Comparison of ENCODE assay signal across 9 mouse cellular contexts in the genomic region with DNA sequence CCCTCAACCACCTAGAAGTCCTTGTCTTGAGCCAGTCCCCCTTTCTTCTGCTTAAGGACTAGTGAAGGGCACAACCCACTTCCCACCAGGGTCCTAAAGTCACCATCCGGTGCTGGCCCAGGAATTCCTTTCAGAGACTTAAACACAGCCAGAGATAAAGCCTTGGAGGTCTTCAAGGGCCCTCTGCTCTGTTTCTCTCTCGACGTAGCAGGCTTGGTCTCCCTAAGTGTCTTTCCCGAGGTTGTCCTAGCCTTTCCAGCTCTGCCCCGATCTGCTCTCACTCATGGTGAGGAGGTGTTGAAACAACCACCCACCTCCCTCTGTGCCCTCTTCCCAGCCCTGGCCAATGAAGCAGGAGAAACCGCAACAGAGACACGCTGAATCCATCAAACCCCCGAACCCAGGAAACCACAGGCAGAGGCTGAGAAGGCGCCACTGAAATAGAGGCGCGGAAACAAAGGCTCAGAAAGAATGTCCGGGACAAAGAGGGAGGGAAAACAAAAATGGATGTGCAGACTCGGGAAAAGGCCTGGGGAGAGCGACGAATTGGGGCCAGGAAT. TPM values are rescaled to one million over a fixed set of nuclear protein-coding genes. Genes with fewer than 3 reads are reported as not detected.
DNase-seq lines count a peak whose midpoint lies in the region; ATAC-seq and TF ChIP-seq lines count a peak whose summit lies in the region.
"Had no signal": no experiment of that assay in that cellular context is flagged by ENCODE, and none has a peak within 500 bp of the region (broad histone marks: within the 10 kb centered on the region; RNA-seq: fewer than 3 reads in every experiment).

No protein-coding gene starts in this region.

- DNase-seq in kidney, postnatal 0 days (ENCODE audit: low spot score), result peak; percentile 62
- DNase-seq in kidney, adult 11 months, result no peak
- DNase-seq in thymus, postnatal 25 days, result no peak
- no peak for DNase-seq in adrenal gland, adult 18-20 months (ENCODE audit: low spot score in 2 of 2)
- DNase-seq in right cerebral cortex, adult 2 months (ENCODE audit: low spot score in 2 of 2), result no peak

- peak overlapping the region; percentile 99 for H3K27ac ChIP-seq in kidney, postnatal 0 days
- H3K27ac ChIP-seq in embryonic facial prominence, embryonic 12.5 days, result peak overlapping the region; percentile 100
- H3K27ac ChIP-seq in hindbrain, embryonic 13.5 days, result peak overlapping the region; percentile 96
- peak overlapping the region; percentile 97 for H3K27ac ChIP-seq in midbrain, embryonic 13.5 days

- H3K4me1 ChIP-seq in kidney, postnatal 0 days (replicated peaks; ENCODE audit: insufficient read depth, low read length), result peaks cover 35% of the 10 kb centered on the region
- peaks cover 44% of the 10 kb centered on the region for H3K4me1 ChIP-seq in embryonic facial prominence, embryonic 12.5 days
- H3K4me1 ChIP-seq in hindbrain, embryonic 13.5 days (replicated peaks), result peaks cover 48% of the 10 kb centered on the region
- H3K4me1 ChIP-seq in midbrain, embryonic 13.5 days (replicated peaks), result peaks cover 47% of the 10 kb centered on the region

- H3K9me3 ChIP-seq in kidney, postnatal 0 days (replicated peaks; ENCODE audit: low read length), result no peaks in the 10 kb centered on the region
- H3K9me3 ChIP-seq in embryonic facial prominence, embryonic 12.5 days, result no peaks in the 10 kb centered on the region
- H3K9me3 ChIP-seq in hindbrain, embryonic 13.5 days, result no peaks in the 10 kb centered on the region
- 0 out of 2 replicates have a peak, but pooled peaks cover under 1% of the 10 kb centered on the region for H3K9me3 ChIP-seq in midbrain, embryonic 13.5 days

- 2% methylated on average over 15 of the region's 15 CpGs for WGBS in kidney, postnatal 0 days
- 1% methylated on average over 15 of the region's 15 CpGs for WGBS in embryonic facial prominence, embryonic 12.5 days
- under 1% methylated on average over 15 of the region's 15 CpGs for WGBS in hindbrain, embryonic 13.5 days
- under 1% methylated on average over 15 of the region's 15 CpGs for WGBS in midbrain, embryonic 13.5 days

- TF ChIP-seq CTCF in kidney, postnatal 0 days (IDR thresholded peaks at IDR 0.05; ENCODE audit: low read depth), result no peak

- H3K27me3 ChIP-seq in kidney, postnatal 0 days (ENCODE audit: insufficient read depth, low read length), result no peaks in the 10 kb centered on the region
- H3K27me3 ChIP-seq in embryonic facial prominence, embryonic 12.5 days, result no peaks in the 10 kb centered on the region
- no peaks in the 10 kb centered on the region for H3K27me3 ChIP-seq in hindbrain, embryonic 13.5 days
- no peaks in the 10 kb centered on the region for H3K27me3 ChIP-seq in midbrain, embryonic 13.5 days
- H3K27me3 ChIP-seq: Patski had no signal

- peak overlapping the region; percentile 76 for H3K9ac ChIP-seq in kidney, postnatal 0 days (ENCODE audit: low read depth, low read length)
- peak overlapping the region; percentile 70 for H3K9ac ChIP-seq in embryonic facial prominence, embryonic 12.5 days
- peak overlapping the region; percentile 76 for H3K9ac ChIP-seq in hindbrain, embryonic 13.5 days
- H3K9ac ChIP-seq in midbrain, embryonic 13.5 days (replicated peaks), result peak overlapping the region; percentile 71

- H3K4me3 ChIP-seq in kidney, postnatal 0 days (replicated peaks; ENCODE audit: low read depth, low read length), result peak overlapping the region; percentile 32
- peak overlapping the region; percentile 36 for H3K4me3 ChIP-seq in embryonic facial prominence, embryonic 12.5 days
- peak overlapping the region; percentile 38 for H3K4me3 ChIP-seq in hindbrain, embryonic 13.5 days
- H3K4me3 ChIP-seq in midbrain, embryonic 13.5 days (replicated peaks), result peak overlapping the region; percentile 38

- no peaks in the 10 kb centered on the region for H3K36me3 ChIP-seq in kidney, postnatal 0 days (ENCODE audit: insufficient read depth, low read length)
- H3K36me3 ChIP-seq in embryonic facial prominence, embryonic 12.5 days, result no peaks in the 10 kb centered on the region
- no peaks in the 10 kb centered on the region for H3K36me3 ChIP-seq in hindbrain, embryonic 13.5 days
- no peaks in the 10 kb centered on the region for H3K36me3 ChIP-seq in midbrain, embryonic 13.5 days

- H3K4me2 ChIP-seq in kidney, postnatal 0 days (ENCODE audit: low read length), result peak overlapping the region; percentile 85
- H3K4me2 ChIP-seq in embryonic facial prominence, embryonic 12.5 days (replicated peaks), result peak overlapping the region; percentile 66
- H3K4me2 ChIP-seq in hindbrain, embryonic 13.5 days, result peak overlapping the region; percentile 60
- peak overlapping the region; percentile 66 for H3K4me2 ChIP-seq in midbrain, embryonic 13.5 days (replicated peaks)

- ATAC-seq in kidney, postnatal 0 days (replicated peaks; ENCODE audit: low FRiP score, low read depth), result no peak
- peak; percentile 50; the same call in 1 of the 2 replicates for ATAC-seq in embryonic facial prominence, embryonic 12.5 days (ENCODE audit: insufficient number of reproducible peaks, insufficient read depth, low FRiP score, low TSS enrichment)
- ATAC-seq in hindbrain, embryonic 13.5 days (ENCODE audit: low FRiP score), result peak; percentile 36
- peak; percentile 61 for ATAC-seq in midbrain, embryonic 13.5 days
- ATAC-seq: Patski had no signal

RNA-seq across cellular contexts. Expression of a gene that starts 8.8 kb away (rescaled TPM):
- polyA plus RNA-seq in kidney, postnatal 0 days (2015; fragmentation: Nextera tagmentation; extraction: Ambion mirVana), result 764 and 829 TPM in 2 replicates
- 612 and 623 TPM in 2 replicates for polyA plus RNA-seq in embryonic facial prominence, embryonic 12.5 days (2016; fragmentation: Nextera tagmentation; extraction: Ambion mirVana)
- 234 and 269 TPM in 2 replicates for polyA plus RNA-seq in hindbrain, embryonic 13.5 days (2015; fragmentation: Nextera tagmentation; extraction: Ambion mirVana)
- 175 and 214 TPM in 2 replicates for polyA plus RNA-seq in midbrain, embryonic 13.5 days (2015; fragmentation: Nextera tagmentation; extraction: Ambion mirVana)
- 10 to 100 TPM; 47.4 to 77.7 TPM for total RNA-seq in adrenal gland, adult 18-20 months (2021)

RNA-seq across cellular contexts. Expression of a gene that starts 37.7 kb away (rescaled TPM):
- polyA plus RNA-seq in kidney, postnatal 0 days (2015; fragmentation: Nextera tagmentation; extraction: Ambion mirVana), result 3.2 and 3.8 TPM in 2 replicates
- polyA plus RNA-seq in embryonic facial prominence, embryonic 12.5 days (2016; fragmentation: Nextera tagmentation; extraction: Ambion mirVana), result 8.3 and 8.7 TPM in 2 replicates
- 2.7 and 3.2 TPM in 2 replicates for polyA plus RNA-seq in hindbrain, embryonic 13.5 days (2015; fragmentation: Nextera tagmentation; extraction: Ambion mirVana)
- polyA plus RNA-seq in midbrain, embryonic 13.5 days (2015; fragmentation: Nextera tagmentation; extraction: Ambion mirVana), result 3.8 and 4.0 TPM in 2 replicates
- 1 to 10 TPM; 1.9 to 3.2 TPM for total RNA-seq in adrenal gland, adult 18-20 months (2021)
